Mouse (Mus musculus): ENCODE measurements around the gene Spata32.

GRCm38 (mm10) chr11:103180426-103180825 is 37.8 kb downstream of the Spata32 start:
- no peak for TF ChIP-seq CTCF (IDR thresholded peaks at IDR 0.05; ENCODE audit: insufficient read depth, low read depth, low read length)
- no peak for TF ChIP-seq POLR2A (IDR thresholded peaks at IDR 0.05; ENCODE audit: insufficient read depth, low read depth, low read length)

Data from olfactory bulb, adult 2 months (tissue).